Mouse (Mus musculus): Measurements from ENCODE around the gene Cdhr5. TPM values are rescaled to one million over a fixed set of nuclear protein-coding genes. Genes with fewer than 3 reads are reported as not detected.

Gene Cdhr5
- total and polyA plus RNA-seq, 2 experiments: 18.5 to 31.7 TPM

DNA sequence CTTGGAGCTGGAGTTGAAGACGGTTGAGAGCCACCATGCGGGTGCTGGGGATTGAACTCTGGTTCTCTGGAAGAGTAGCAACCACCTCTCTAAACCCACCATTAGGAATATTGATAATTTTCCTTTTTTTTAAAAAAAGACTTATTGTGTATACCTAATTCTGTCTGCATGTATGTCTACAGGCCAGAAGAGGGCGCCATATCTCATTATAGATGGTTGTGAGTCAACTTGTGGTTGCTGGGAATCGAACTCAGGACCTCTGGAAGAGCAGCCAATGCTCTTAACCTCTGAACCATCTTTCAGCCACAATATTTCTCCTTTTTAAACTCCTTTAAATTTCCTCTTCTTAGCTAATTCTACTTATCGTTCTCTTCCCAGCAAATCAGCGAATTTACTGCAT is 50.1 kb downstream of the Cdhr5 start:
- no peak for DNase-seq (ENCODE audit: extremely low read depth, low read depth, low spot score)
- Histone ChIP-seq H3K9ac (ENCODE audit: low read depth, low read length) (no peak overlapping the region), H3K27me3 (ENCODE audit: control insufficient read depth, insufficient read depth, low read length) (no peaks in the 10 kb centered on the region), H3K36me3 (ENCODE audit: control insufficient read depth, insufficient read depth, low read length) (no peaks in the 10 kb centered on the region; the same call in 1 of the 2 replicates), H3K4me3 (ENCODE audit: insufficient read depth, low read depth, low read length) (no peak overlapping the region), H3K27ac (replicated peaks; ENCODE audit: insufficient read depth, low read depth, low read length) (no peak overlapping the region), H3K79me2 (ENCODE audit: control insufficient read depth, insufficient read depth, low read length) (peaks cover 19% of the 10 kb centered on the region), H3K4me1 (ENCODE audit: control insufficient read depth, insufficient read depth, low read length) (peaks cover 13% of the 10 kb centered on the region; the same call in 1 of the 2 replicates)
- WGBS: 95% methylated on average over 6 of the region's 6 CpGs
- TF ChIP-seq CTCF (IDR thresholded peaks at IDR 0.05; ENCODE audit: low read depth, low read length) (no peak), POLR2A (IDR thresholded peaks at IDR 0.05; ENCODE audit: extremely low read depth, insufficient read depth, low read length) (no peak)

DNA sequence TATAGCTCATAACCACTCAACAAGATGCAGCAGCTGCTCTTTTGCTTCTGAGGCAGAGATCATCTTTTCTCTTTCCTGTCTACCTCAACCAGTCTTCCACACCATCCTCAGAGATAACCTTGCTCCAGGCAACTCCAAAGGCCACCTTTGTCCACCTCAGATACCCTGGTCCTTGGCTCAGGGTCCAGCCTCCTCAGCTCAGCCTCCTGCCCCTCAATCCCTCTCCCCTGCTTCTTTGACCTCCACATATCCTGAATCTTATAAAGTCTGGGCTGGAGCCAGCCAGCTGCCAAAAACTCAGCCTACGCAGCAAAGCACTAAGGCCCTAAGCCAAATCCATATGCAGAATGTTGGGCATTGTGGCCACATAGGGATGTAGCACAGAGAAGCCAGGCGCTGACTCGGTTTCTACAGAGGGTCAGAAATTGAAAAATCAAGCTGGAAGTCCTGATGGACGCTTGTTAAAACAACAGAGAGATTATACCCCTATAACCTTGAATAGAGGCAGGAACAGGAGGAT is 53.8 kb downstream of the Cdhr5 start:
- H3K79me2 ChIP-seq (ENCODE audit: control insufficient read depth, insufficient read depth, low read length): no peaks in the 10 kb centered on the region
- WGBS: 89% methylated on average over 4 of the region's 4 CpGs
- peaks cover 6% of the 10 kb centered on the region for H3K4me1 ChIP-seq (ENCODE audit: control insufficient read depth, insufficient read depth, low read length)
- no peak for DNase-seq (ENCODE audit: extremely low read depth, low read depth, low spot score)
- no peaks in the 10 kb centered on the region for H3K36me3 ChIP-seq (ENCODE audit: control insufficient read depth, insufficient read depth, low read length)
- no peak overlapping the region for H3K27ac ChIP-seq (replicated peaks; ENCODE audit: insufficient read depth, low read depth, low read length)
- TF ChIP-seq CTCF (IDR thresholded peaks at IDR 0.05; ENCODE audit: low read depth, low read length) (no peak), POLR2A (IDR thresholded peaks at IDR 0.05; ENCODE audit: extremely low read depth, insufficient read depth, low read length) (no peak)
- no peak overlapping the region for H3K4me3 ChIP-seq (ENCODE audit: insufficient read depth, low read depth, low read length)
- H3K9ac ChIP-seq (ENCODE audit: low read depth, low read length): no peak overlapping the region
- H3K27me3 ChIP-seq (ENCODE audit: control insufficient read depth, insufficient read depth, low read length): no peaks in the 10 kb centered on the region

- Histone ChIP-seq H3K9ac (ENCODE audit: low read depth, low read length) (peak overlapping the region; percentile 14; the same call in 1 of the 2 replicates), H3K79me2 (ENCODE audit: control insufficient read depth, insufficient read depth, low read length) (peaks cover 7% of the 10 kb centered on the region; the same call in 1 of the 2 replicates), H3K36me3 (ENCODE audit: control insufficient read depth, insufficient read depth, low read length) (no peaks in the 10 kb centered on the region), H3K27ac (replicated peaks; ENCODE audit: insufficient read depth, low read depth, low read length) (no peak overlapping the region), H3K4me3 (ENCODE audit: insufficient read depth, low read depth, low read length) (peak overlapping the region; percentile 19), H3K4me1 (ENCODE audit: control insufficient read depth, insufficient read depth, low read length) (peaks cover 12% of the 10 kb centered on the region), H3K27me3 (ENCODE audit: control insufficient read depth, insufficient read depth, low read length) (no peaks in the 10 kb centered on the region)
- TF ChIP-seq POLR2A (IDR thresholded peaks at IDR 0.05; ENCODE audit: extremely low read depth, insufficient read depth, low read length) (no peak), CTCF (IDR thresholded peaks at IDR 0.05; ENCODE audit: low read depth, low read length) (no peak)
- DNase-seq (ENCODE audit: extremely low read depth, low read depth, low spot score): no peak
- WGBS: 8% methylated on average over 8 of the region's 8 CpGs
Measured at GRCm38 (mm10) chr7:141222126-141222467, 54.5 kb downstream of the Cdhr5 start.

DNA sequence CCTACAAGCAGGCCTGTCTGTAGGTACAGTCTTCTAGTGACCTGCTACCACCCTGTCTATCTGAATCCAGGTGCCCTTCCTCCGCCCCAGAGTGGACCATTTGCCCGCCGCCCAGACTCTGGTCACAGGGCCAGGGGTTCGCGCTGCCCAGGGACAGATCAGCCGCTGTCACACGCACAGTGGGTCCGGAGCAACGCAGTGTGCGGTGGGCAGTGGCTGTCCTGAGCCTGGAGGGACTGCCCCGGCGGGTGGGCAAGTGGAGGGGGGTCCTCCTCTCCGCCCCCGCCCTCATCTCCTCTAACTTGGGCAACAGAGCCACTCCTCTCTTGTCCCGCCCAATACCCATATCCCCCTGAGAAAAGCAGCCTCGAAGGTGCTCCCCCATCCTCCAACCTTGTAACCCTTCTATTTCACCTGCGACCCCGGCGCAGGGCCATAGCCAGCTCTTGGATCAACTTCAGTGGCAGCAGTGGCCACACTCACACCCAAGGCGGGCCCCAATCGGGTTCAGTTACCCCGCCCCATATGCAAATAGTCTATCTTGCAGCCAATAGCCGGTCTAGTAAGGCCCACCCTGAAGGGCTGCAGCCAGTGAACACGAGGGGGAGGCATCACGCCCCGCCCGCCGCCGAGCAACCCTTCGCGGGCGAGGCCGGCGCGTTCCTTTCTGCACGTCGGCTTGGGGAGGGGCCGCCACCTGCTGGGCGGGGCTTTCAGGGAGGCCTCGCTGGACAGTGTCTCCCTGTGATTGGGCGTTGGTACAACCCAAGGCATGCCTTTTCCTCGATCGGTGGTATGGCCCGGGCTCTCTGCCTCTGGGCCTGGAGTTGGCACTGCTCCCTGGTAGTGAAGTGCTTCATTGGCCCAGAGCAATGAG is 55.1 kb downstream of the Cdhr5 start:
- Histone ChIP-seq H3K27ac (replicated peaks; ENCODE audit: insufficient read depth, low read depth, low read length) (peak overlapping the region; percentile 71), H3K79me2 (ENCODE audit: control insufficient read depth, insufficient read depth, low read length) (peaks cover 12% of the 10 kb centered on the region; the same call in 1 of the 2 replicates), H3K36me3 (ENCODE audit: control insufficient read depth, insufficient read depth, low read length) (no peaks in the 10 kb centered on the region), H3K4me3 (ENCODE audit: insufficient read depth, low read depth, low read length) (peak overlapping the region; percentile 40), H3K9ac (ENCODE audit: low read depth, low read length) (peak overlapping the region; percentile 63), H3K4me1 (ENCODE audit: control insufficient read depth, insufficient read depth, low read length) (peaks cover 18% of the 10 kb centered on the region), H3K27me3 (ENCODE audit: control insufficient read depth, insufficient read depth, low read length) (no peaks in the 10 kb centered on the region)
- TF ChIP-seq POLR2A (IDR thresholded peaks at IDR 0.05; ENCODE audit: extremely low read depth, insufficient read depth, low read length) (no peak), CTCF (IDR thresholded peaks at IDR 0.05; ENCODE audit: low read depth, low read length) (no peak)
- WGBS: 8% methylated on average over 44 of the region's 44 CpGs
- DNase-seq (ENCODE audit: extremely low read depth, low read depth, low spot score): peak; percentile 96

DNA sequence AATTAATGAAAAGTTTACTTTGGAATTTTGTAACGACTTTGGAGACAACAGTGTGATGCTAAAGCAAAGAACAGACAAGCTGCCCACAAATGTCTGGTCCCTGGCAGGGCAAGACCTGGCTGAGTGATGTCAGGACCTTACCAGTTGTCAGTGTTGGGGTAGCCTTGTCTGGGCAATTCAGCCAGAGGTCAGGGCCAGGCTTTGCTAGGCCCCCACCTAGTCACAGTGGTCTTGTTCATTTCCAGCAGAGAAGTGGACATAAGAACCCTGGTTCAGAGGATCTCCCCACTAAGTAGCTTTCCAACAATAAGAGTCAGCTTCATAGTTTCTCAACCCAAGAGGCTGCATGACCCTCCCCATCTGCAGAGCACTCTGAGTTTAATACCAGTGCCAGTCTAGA is 56.2 kb downstream of the Cdhr5 start:
- 41% methylated on average over 1 of the region's 1 CpGs for WGBS
- Histone ChIP-seq H3K27me3 (ENCODE audit: control insufficient read depth, insufficient read depth, low read length) (no peaks in the 10 kb centered on the region), H3K4me3 (ENCODE audit: insufficient read depth, low read depth, low read length) (no peak overlapping the region), H3K4me1 (ENCODE audit: control insufficient read depth, insufficient read depth, low read length) (peaks cover 18% of the 10 kb centered on the region), H3K79me2 (ENCODE audit: control insufficient read depth, insufficient read depth, low read length) (peaks cover 12% of the 10 kb centered on the region; the same call in 1 of the 2 replicates), H3K27ac (replicated peaks; ENCODE audit: insufficient read depth, low read depth, low read length) (no peak overlapping the region), H3K9ac (ENCODE audit: low read depth, low read length) (no peak overlapping the region), H3K36me3 (ENCODE audit: control insufficient read depth, insufficient read depth, low read length) (no peaks in the 10 kb centered on the region)
- TF ChIP-seq POLR2A (IDR thresholded peaks at IDR 0.05; ENCODE audit: extremely low read depth, insufficient read depth, low read length): no peak
- TF ChIP-seq CTCF (IDR thresholded peaks at IDR 0.05; ENCODE audit: low read depth, low read length): no peak
- DNase-seq (ENCODE audit: extremely low read depth, low read depth, low spot score): no peak

Data from liver, adult 2 months (tissue).